In the genomic region with DNA sequence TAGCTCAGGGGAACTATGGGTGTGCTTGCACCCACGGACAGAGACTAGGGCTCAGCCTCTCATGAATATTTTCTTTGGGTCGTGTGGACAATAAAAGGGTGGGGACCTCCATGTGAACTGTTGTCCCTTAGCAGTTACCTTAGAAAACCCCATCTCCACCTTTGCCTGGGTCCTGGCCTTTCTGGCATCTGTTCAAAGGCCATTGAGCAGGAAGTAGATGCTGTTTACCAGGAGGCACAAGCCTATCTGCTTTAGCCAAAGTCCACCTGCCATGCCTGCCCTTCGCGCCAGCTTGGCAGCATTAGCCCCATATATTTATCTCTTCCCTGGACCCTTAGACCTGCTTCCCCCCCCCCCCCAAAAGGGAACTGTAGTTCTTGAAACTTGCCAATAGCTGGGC, we compare ENCODE assay signal across 11 mouse cellular contexts. TPM values are rescaled to one million over a fixed set of nuclear protein-coding genes. Genes with fewer than 3 reads are reported as not detected.
"Had no signal": no experiment of that assay in that cellular context is flagged by ENCODE, and none has a peak within 500 bp of the region (broad histone marks: within the 10 kb centered on the region; RNA-seq: fewer than 3 reads in every experiment).

No protein-coding gene starts in this region.

- H3K4me3 ChIP-seq: limb, embryonic 13.5 days; liver, embryonic 13.5 days; midbrain, embryonic 12.5 days had no signal

- DNase-seq: kidney, adult 18-20 months; left cerebral cortex, postnatal 4 days; liver, embryonic 13.5 days; right cerebral cortex, postnatal 14 days had no signal

- H3K9me3 ChIP-seq: liver, embryonic 13.5 days; midbrain, embryonic 12.5 days had no signal

- H3K9ac ChIP-seq: limb, embryonic 13.5 days; liver, embryonic 13.5 days; midbrain, embryonic 12.5 days had no signal

- H3K27ac ChIP-seq: limb, embryonic 13.5 days; liver, embryonic 13.5 days; midbrain, embryonic 12.5 days had no signal

- H3K36me3 ChIP-seq: limb, embryonic 13.5 days; liver, embryonic 13.5 days; midbrain, embryonic 12.5 days had no signal

- H3K4me2 ChIP-seq: limb, embryonic 13.5 days; liver, embryonic 13.5 days; midbrain, embryonic 12.5 days had no signal

RNA-seq across cellular contexts. Expression of a gene that starts 15.4 kb away (rescaled TPM):
- polyA plus RNA-seq: liver, embryonic 13.5 days; midbrain, embryonic 12.5 days; midbrain, postnatal 0 days; neural tube, embryonic 11.5 days; stomach, embryonic 16.5 days had no signal

RNA-seq across cellular contexts. Expression of a gene that starts 37.0 kb away (rescaled TPM):
- polyA plus RNA-seq: kidney, embryonic 16.5 days; limb, embryonic 13.5 days; liver, embryonic 13.5 days; lung, embryonic 16.5 days; midbrain, embryonic 12.5 days; neural tube, embryonic 11.5 days; stomach, embryonic 16.5 days had no signal
